Mouse (Mus musculus) forebrain, embryonic 10.5 days (tissue): ENCODE data around the gene Ppp1r16b. TPM values are rescaled to one million over a fixed set of nuclear protein-coding genes. Genes with fewer than 3 reads are reported as not detected.

ENCODE experiments used
- DNase-seq: peaks from one replicate; pipeline ENCODE4 v3.0.0-alpha.2; 2017; ENCODE audit warnings: low spot score; ENCODE audit errors: extremely low spot score
- H3K27ac ChIP-seq: fragments of 300-500 bp; sonication (generic); 2 replicates; pipeline ENCODE4 v1.5.1; 2016; ENCODE audit warnings: mild to moderate bottlenecking
- H3K27me3 ChIP-seq: fragments of 300-500 bp; sonication (generic); 2 replicates; pipeline ENCODE4 v1.6.1; 2016; ENCODE audit warnings: mild to moderate bottlenecking; ENCODE audit not compliant: poor library complexity, severe bottlenecking
- H3K36me3 ChIP-seq: fragments of 300-500 bp; sonication (generic); replicated peaks from 2 replicates; pipeline ENCODE4 v1.6.1; 2016; ENCODE audit warnings: mild to moderate bottlenecking, moderate library complexity
- H3K4me1 ChIP-seq: fragments of 300-500 bp; sonication (generic); 2 replicates; pipeline ENCODE4 v1.6.1; 2016
- H3K4me3 ChIP-seq: fragments of 300-500 bp; sonication (generic); 2 replicates; pipeline ENCODE4 v1.5.1; 2016; ENCODE audit warnings: mild to moderate bottlenecking, moderate library complexity
- H3K9me3 ChIP-seq: fragments of 300-500 bp; sonication (generic); 2 replicates; pipeline ENCODE4 v1.6.1; 2016; ENCODE audit warnings: mild to moderate bottlenecking, moderate library complexity
- WGBS: fragments of 180-500 bp; shearing (Covaris S2); methylation state at CpG from one replicate; pipeline ENCODE4 v1.1.7; 2016; 5-methylcytosine and 5-hydroxymethylcytosine counted together
- polyA plus RNA-seq: library from polyadenylated mRNA; unstranded; fragments of >200 nt; fragmentation: Nextera tagmentation; extraction: Ambion mirVana; gene quantifications from 2 replicates; pipeline ENCODE4 v1.2.1, GENCODE M21; 2016

Ppp1r16b gene
- polyA plus RNA-seq, 1 experiment from 2014 or later: 2.2 TPM

GRCm38 (mm10) chr2:158670571-158670970 lies 5.4 kb downstream of the Ppp1r16b start:
- Histone ChIP-seq H3K4me1 (peaks cover 75% of the 10 kb centered on the region), H3K4me3 (no peak overlapping the region), H3K36me3 (no peaks in the 10 kb centered on the region), H3K27me3 (peaks cover 57% of the 10 kb centered on the region), H3K27ac (no peak overlapping the region), H3K9me3 (no peaks in the 10 kb centered on the region; the same call in 1 of the 2 replicates)
- 22% methylated on average over 10 of the region's 10 CpGs for WGBS
- DNase-seq: no peak

- Histone ChIP-seq H3K27ac (peak overlapping the region; percentile 20; the same call in 1 of the 2 replicates), H3K4me1 (peaks cover 53% of the 10 kb centered on the region), H3K4me3 (no peak overlapping the region), H3K36me3 (no peaks in the 10 kb centered on the region), H3K27me3 (peaks cover 34% of the 10 kb centered on the region), H3K9me3 (no peaks in the 10 kb centered on the region; the same call in 1 of the 2 replicates)
- WGBS: 57% methylated on average over 6 of the region's 6 CpGs
- no peak for DNase-seq
Observed at GRCm38 (mm10) chr2:158672829-158673228, 7.6 kb downstream of the Ppp1r16b start.

GRCm38 (mm10) chr2:158673493-158673892 lies 8.3 kb downstream of the Ppp1r16b start:
- 71% methylated on average over 4 of the region's 4 CpGs for WGBS
- peaks cover 27% of the 10 kb centered on the region for H3K27me3 ChIP-seq
- no peak for DNase-seq
- no peak overlapping the region for H3K27ac ChIP-seq
- no peaks in the 10 kb centered on the region for H3K36me3 ChIP-seq
- H3K4me3 ChIP-seq: no peak overlapping the region
- peaks cover 51% of the 10 kb centered on the region for H3K4me1 ChIP-seq
- H3K9me3 ChIP-seq: no peaks in the 10 kb centered on the region; the same call in 1 of the 2 replicates

- 75% methylated on average over 6 of the region's 6 CpGs for WGBS
- Histone ChIP-seq H3K36me3 (no peaks in the 10 kb centered on the region), H3K4me3 (no peak overlapping the region), H3K27ac (no peak overlapping the region), H3K27me3 (peaks cover 21% of the 10 kb centered on the region), H3K9me3 (no peaks in the 10 kb centered on the region; the same call in 1 of the 2 replicates), H3K4me1 (peaks cover 45% of the 10 kb centered on the region)
- no peak for DNase-seq
Observed at GRCm38 (mm10) chr2:158674131-158674530, 8.9 kb downstream of the Ppp1r16b start.

GRCm38 (mm10) chr2:158674759-158675158 lies 9.6 kb downstream of the Ppp1r16b start:
- no peaks in the 10 kb centered on the region; the same call in 1 of the 2 replicates for H3K9me3 ChIP-seq
- 83% methylated on average over 7 of the region's 7 CpGs for WGBS
- no peak for DNase-seq
- H3K27me3 ChIP-seq: peaks cover 15% of the 10 kb centered on the region
- H3K4me1 ChIP-seq: peaks cover 39% of the 10 kb centered on the region
- H3K36me3 ChIP-seq: no peaks in the 10 kb centered on the region
- no peak overlapping the region for H3K4me3 ChIP-seq
- H3K27ac ChIP-seq: no peak overlapping the region

GRCm38 (mm10) chr2:158675161-158675560 lies 10.0 kb downstream of the Ppp1r16b start:
- H3K9me3 ChIP-seq: no peaks in the 10 kb centered on the region; the same call in 1 of the 2 replicates
- H3K27me3 ChIP-seq: peaks cover 11% of the 10 kb centered on the region
- no peak for DNase-seq
- H3K27ac ChIP-seq: no peak overlapping the region
- 86% methylated on average over 6 of the region's 6 CpGs for WGBS
- H3K4me1 ChIP-seq: peaks cover 39% of the 10 kb centered on the region
- no peaks in the 10 kb centered on the region for H3K36me3 ChIP-seq
- H3K4me3 ChIP-seq: no peak overlapping the region

- H3K36me3 ChIP-seq: no peaks in the 10 kb centered on the region
- no peak for DNase-seq
- H3K4me3 ChIP-seq: no peak overlapping the region
- 0 out of 2 replicates have a peak, but pooled peaks cover 4% of the 10 kb centered on the region for H3K27me3 ChIP-seq
- no peak overlapping the region for H3K27ac ChIP-seq
- no peaks in the 10 kb centered on the region; the same call in 1 of the 2 replicates for H3K9me3 ChIP-seq
- H3K4me1 ChIP-seq: peaks cover 35% of the 10 kb centered on the region
- 92% methylated on average over 12 of the region's 12 CpGs for WGBS
Observed at GRCm38 (mm10) chr2:158675907-158676533, 10.8 kb downstream of the Ppp1r16b start.

- no peak overlapping the region for H3K4me3 ChIP-seq
- H3K36me3 ChIP-seq: no peaks in the 10 kb centered on the region
- no peaks in the 10 kb centered on the region for H3K9me3 ChIP-seq
- 70% methylated on average over 8 of the region's 8 CpGs for WGBS
- no peak for DNase-seq
- H3K4me1 ChIP-seq: peaks cover 43% of the 10 kb centered on the region
- H3K27ac ChIP-seq: no peak overlapping the region
- no peaks in the 10 kb centered on the region for H3K27me3 ChIP-seq
Observed at GRCm38 (mm10) chr2:158677946-158678345, 12.7 kb downstream of the Ppp1r16b start.

GRCm38 (mm10) chr2:158679091-158679490 lies 13.9 kb downstream of the Ppp1r16b start:
- Histone ChIP-seq H3K4me1 (peaks cover 37% of the 10 kb centered on the region), H3K27me3 (no peaks in the 10 kb centered on the region), H3K9me3 (no peaks in the 10 kb centered on the region), H3K4me3 (no peak overlapping the region), H3K36me3 (no peaks in the 10 kb centered on the region), H3K27ac (no peak overlapping the region)
- no peak for DNase-seq
- WGBS: 92% methylated on average over 7 of the region's 7 CpGs

GRCm38 (mm10) chr2:158680357-158680889 lies 15.2 kb downstream of the Ppp1r16b start:
- 62% methylated on average over 10 of the region's 10 CpGs for WGBS

GRCm38 (mm10) chr2:158681714-158682113 lies 16.5 kb downstream of the Ppp1r16b start:
- Histone ChIP-seq H3K36me3 (no peaks in the 10 kb centered on the region), H3K4me3 (no peak overlapping the region), H3K4me1 (peaks cover 52% of the 10 kb centered on the region), H3K27me3 (no peaks in the 10 kb centered on the region), H3K9me3 (no peaks in the 10 kb centered on the region), H3K27ac (no peak overlapping the region)
- no peak for DNase-seq
- 84% methylated on average over 6 of the region's 6 CpGs for WGBS

More at GRCm38 (mm10) chr2:158680357-158680889, 15.2 kb downstream of the Ppp1r16b start:
- H3K27ac ChIP-seq: 0 out of 2 replicates have a peak overlapping the region, but pooled peaks have one; percentile 51
- H3K27me3 ChIP-seq: no peaks in the 10 kb centered on the region
- DNase-seq: no peak
- no peak overlapping the region for H3K4me3 ChIP-seq
- no peaks in the 10 kb centered on the region for H3K36me3 ChIP-seq
- peaks cover 46% of the 10 kb centered on the region for H3K4me1 ChIP-seq
- no peaks in the 10 kb centered on the region for H3K9me3 ChIP-seq

- H3K27ac ChIP-seq: no peak overlapping the region
- no peak for DNase-seq
- 72% methylated on average over 11 of the region's 11 CpGs for WGBS
- H3K9me3 ChIP-seq: no peaks in the 10 kb centered on the region
- H3K27me3 ChIP-seq: no peaks in the 10 kb centered on the region
- no peaks in the 10 kb centered on the region for H3K36me3 ChIP-seq
- no peak overlapping the region for H3K4me3 ChIP-seq
- H3K4me1 ChIP-seq: peaks cover 56% of the 10 kb centered on the region
Observed at GRCm38 (mm10) chr2:158682344-158683037, 17.3 kb downstream of the Ppp1r16b start.

GRCm38 (mm10) chr2:158683038-158683413 lies 17.8 kb downstream of the Ppp1r16b start:
- H3K4me1 ChIP-seq: peaks cover 60% of the 10 kb centered on the region
- WGBS: 31% methylated on average over 4 of the region's 4 CpGs
- H3K4me3 ChIP-seq: no peak overlapping the region
- H3K27ac ChIP-seq: no peak overlapping the region
- no peaks in the 10 kb centered on the region for H3K36me3 ChIP-seq
- H3K27me3 ChIP-seq: no peaks in the 10 kb centered on the region
- H3K9me3 ChIP-seq: no peaks in the 10 kb centered on the region
- no peak for DNase-seq
